Mouse (Mus musculus) brain, adult 10 weeks (tissue): ENCODE measurements around the gene Car7. TPM values are rescaled to one million over a fixed set of nuclear protein-coding genes. Genes with fewer than 3 reads are reported as not detected.

Experiments
- polyA plus RNA-seq: library from polyadenylated mRNA; stranded (reverse); fragments of 350-450 nt; fragmentation: Illumina TruSeq; extraction: RNeasy Lipid Tissue Mini Kit (QIAGEN cat#74804); gene quantifications from one replicate; pipeline ENCODE4 v1.2.3, GENCODE M21; 2015; ENCODE audit warnings: low read depth, low replicate concordance

Car7 gene
- 24.0 TPM for polyA plus RNA-seq

GRCm38 (mm10) chr8:104533971-104534778 lies at the start of gene Car7, which contains the start of gene Nae1:
Gene Car7 (plus strand): TSS chr8:104534689.
Gene Nae1 (minus strand): TSS chr8:104534637.

GRCm38 (mm10) chr8:104509061-104510006 lies 25.2 kb upstream of the Car7 start, which contains the start of gene Terb1:
Gene Terb1 (minus strand): TSS chr8:104509910.

GRCm38 (mm10) chr8:104591133-104591834 lies 56.8 kb downstream of the Car7 start, which contains the start of gene Pdp2:
Gene Pdp2 (plus strand): TSS chr8:104591451.

Other genes starting within 250 kb of the Car7 start
- not detected for gene Cmtm2a, start 241.5 kb upstream of the Car7 start, polyA plus RNA-seq
- gene Gm45711, start 224.6 kb upstream of the Car7 start, polyA plus RNA-seq, result not detected
- not detected for gene Cmtm1, start 224.5 kb upstream of the Car7 start, polyA plus RNA-seq
- gene Gm11020, start 213.1 kb upstream of the Car7 start, polyA plus RNA-seq, result not detected
- not detected for gene Cmtm2b, start 212.5 kb upstream of the Car7 start, polyA plus RNA-seq
- gene Cmtm3, start 195.3 kb upstream of the Car7 start, polyA plus RNA-seq, result 12.5 TPM
- 43.4 TPM for gene Cmtm4, start 138.9 kb upstream of the Car7 start, polyA plus RNA-seq
- gene Dync1li2, start 91.6 kb upstream of the Car7 start, polyA plus RNA-seq, result 132 TPM
- gene Terb1, start 24.8 kb upstream of the Car7 start, polyA plus RNA-seq, result 0.57 TPM
- gene Nae1, start 52 bp upstream of the Car7 start, polyA plus RNA-seq, result 82.2 TPM
- gene Pdp2, start 56.8 kb downstream of the Car7 start, polyA plus RNA-seq, result 4.7 TPM
- not detected for gene Cdh16, start 89.7 kb downstream of the Car7 start, polyA plus RNA-seq
- gene Rrad, start 96.6 kb downstream of the Car7 start, polyA plus RNA-seq, result 1.9 TPM
- 51.3 TPM for gene Ciao2b, start 107.3 kb downstream of the Car7 start, polyA plus RNA-seq
- not detected for gene Ces2a, start 199.3 kb downstream of the Car7 start, polyA plus RNA-seq